ENCODE assay signal across 10 mouse cellular contexts in the genomic region with DNA sequence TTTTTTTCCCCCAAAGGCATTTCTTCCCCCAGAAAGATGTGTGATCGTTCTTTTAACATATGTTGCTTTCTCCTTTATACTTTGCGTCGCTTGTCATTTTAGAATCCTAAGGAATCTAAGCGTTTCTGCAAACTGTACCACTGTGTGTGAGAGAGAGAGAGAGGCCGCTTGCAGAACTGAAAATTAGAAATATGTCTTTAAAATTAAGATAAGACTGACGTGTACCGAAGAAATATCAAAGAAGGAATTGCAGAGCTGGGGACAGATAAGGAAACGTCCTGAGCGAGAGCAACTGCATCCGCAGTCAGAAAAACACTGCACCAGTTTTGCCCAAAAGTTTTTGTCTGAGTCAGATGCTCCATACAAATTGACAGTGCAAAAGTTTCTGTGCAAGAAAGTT. TPM values are rescaled to one million over a fixed set of nuclear protein-coding genes. Genes with fewer than 3 reads are reported as not detected.
DNase-seq lines count a peak whose midpoint lies in the region; ATAC-seq and TF ChIP-seq lines count a peak whose summit lies in the region.
"Had no signal": no experiment of that assay in that cellular context is flagged by ENCODE, and none has a peak within 500 bp of the region (broad histone marks: within the 10 kb centered on the region; RNA-seq: fewer than 3 reads in every experiment).

No protein-coding gene starts in this region.

- DNase-seq in kidney, postnatal 0 days (ENCODE audit: low spot score) = no peak
- DNase-seq in hindbrain, embryonic 11.5 days (ENCODE audit: low spot score) = no peak
- DNase-seq in liver, postnatal 0 days = no peak
- DNase-seq in ovary, adult 18-20 months (ENCODE audit: low spot score) = no peak
- DNase-seq in kidney, postnatal 25 days = no peak

- 89% methylated on average over 10 of the region's 10 CpGs for WGBS in kidney, postnatal 0 days
- WGBS in kidney, embryonic 16.5 days = 81% methylated on average over 10 of the region's 10 CpGs
- 89% methylated on average over 10 of the region's 10 CpGs for WGBS in hindbrain, embryonic 11.5 days
- 55% methylated on average over 10 of the region's 10 CpGs for WGBS in liver, postnatal 0 days (ENCODE audit: insufficient replicate concordance)

- H3K27me3 ChIP-seq in erythroblast, embryonic 14.5 days (ENCODE audit: control insufficient read depth) = no peaks in the 10 kb centered on the region
- H3K27me3 ChIP-seq in kidney, postnatal 0 days (ENCODE audit: insufficient read depth, low read length) = no peaks in the 10 kb centered on the region
- no peaks in the 10 kb centered on the region for H3K27me3 ChIP-seq in kidney, embryonic 16.5 days (ENCODE audit: insufficient read depth, low read length)
- no peaks in the 10 kb centered on the region for H3K27me3 ChIP-seq in hindbrain, embryonic 11.5 days (ENCODE audit: control insufficient read depth, insufficient read depth, low read length)
- H3K27me3 ChIP-seq in liver, postnatal 0 days (ENCODE audit: insufficient read depth, low read length) = no peaks in the 10 kb centered on the region
- H3K27me3 ChIP-seq: megakaryocyte, embryonic 14.5 days; Patski had no signal

- peaks cover 37% of the 10 kb centered on the region for H3K4me1 ChIP-seq in erythroblast, embryonic 14.5 days (ENCODE audit: control insufficient read depth)
- peaks cover 4% of the 10 kb centered on the region; the same call in 1 of the 2 replicates for H3K4me1 ChIP-seq in kidney, postnatal 0 days (replicated peaks; ENCODE audit: insufficient read depth, low read length)
- peaks cover 20% of the 10 kb centered on the region for H3K4me1 ChIP-seq in kidney, embryonic 16.5 days (ENCODE audit: insufficient read depth, low read length)
- no peaks in the 10 kb centered on the region for H3K4me1 ChIP-seq in hindbrain, embryonic 11.5 days (replicated peaks; ENCODE audit: control insufficient read depth, insufficient read depth, low read length)
- H3K4me1 ChIP-seq in liver, postnatal 0 days (ENCODE audit: insufficient read depth) = peaks cover 18% of the 10 kb centered on the region; the same call in 1 of the 2 replicates

- TF ChIP-seq CTCF in kidney, postnatal 0 days (IDR thresholded peaks at IDR 0.05; ENCODE audit: low read depth) = no peak
- no peak for TF ChIP-seq CTCF in liver, postnatal 0 days (IDR thresholded peaks at IDR 0.05; ENCODE audit: low read depth)

- H3K4me2 ChIP-seq in kidney, postnatal 0 days (ENCODE audit: low read length) = peak overlapping the region; percentile 82; the same call in 1 of the 2 replicates
- no peak overlapping the region for H3K4me2 ChIP-seq in kidney, embryonic 16.5 days (replicated peaks; ENCODE audit: low read depth, low read length)
- H3K4me2 ChIP-seq in hindbrain, embryonic 11.5 days (replicated peaks; ENCODE audit: low read depth, low read length) = no peak overlapping the region
- peak overlapping the region; percentile 81 for H3K4me2 ChIP-seq in liver, postnatal 0 days (ENCODE audit: low read depth, low read length)

- H3K4me3 ChIP-seq in erythroblast, embryonic 14.5 days (replicated peaks) = peak overlapping the region; percentile 74
- no peak overlapping the region for H3K4me3 ChIP-seq in kidney, postnatal 0 days (replicated peaks; ENCODE audit: low read depth, low read length)
- H3K4me3 ChIP-seq in kidney, embryonic 16.5 days (ENCODE audit: low read length) = no peak overlapping the region
- 0 out of 2 replicates have a peak overlapping the region, but pooled peaks have one; percentile 6 for H3K4me3 ChIP-seq in hindbrain, embryonic 11.5 days (ENCODE audit: low read depth, low read length)
- H3K4me3 ChIP-seq in liver, postnatal 0 days (ENCODE audit: low read depth, low read length) = peak overlapping the region; percentile 95; the same call in 1 of the 2 replicates

- no peaks in the 10 kb centered on the region; the same call in 1 of the 2 replicates for H3K9me3 ChIP-seq in erythroblast, embryonic 14.5 days (ENCODE audit: control insufficient read depth, low read length)
- no peaks in the 10 kb centered on the region for H3K9me3 ChIP-seq in kidney, postnatal 0 days (replicated peaks; ENCODE audit: low read length)
- no peaks in the 10 kb centered on the region; the same call in 1 of the 2 replicates for H3K9me3 ChIP-seq in kidney, embryonic 16.5 days (ENCODE audit: low read length)
- H3K9me3 ChIP-seq in hindbrain, embryonic 11.5 days (ENCODE audit: control insufficient read depth, low read length) = no peaks in the 10 kb centered on the region
- no peaks in the 10 kb centered on the region for H3K9me3 ChIP-seq in liver, postnatal 0 days (ENCODE audit: low read length)
- H3K9me3 ChIP-seq: megakaryocyte, embryonic 14.5 days had no signal

- no peak overlapping the region for H3K27ac ChIP-seq in kidney, postnatal 0 days
- H3K27ac ChIP-seq in kidney, embryonic 16.5 days (ENCODE audit: low read length) = no peak overlapping the region
- H3K27ac ChIP-seq in hindbrain, embryonic 11.5 days (ENCODE audit: low read depth, low read length) = no peak overlapping the region
- H3K27ac ChIP-seq in liver, postnatal 0 days (ENCODE audit: low read depth) = peak overlapping the region; percentile 99; the same call in 1 of the 2 replicates

- 0 out of 2 replicates have a peak, but pooled peaks have one; percentile 10 for TF ChIP-seq EP300 in liver, postnatal 0 days (IDR thresholded peaks at IDR 0.05; ENCODE audit: low read depth)

- peaks cover 2% of the 10 kb centered on the region for H3K36me3 ChIP-seq in erythroblast, embryonic 14.5 days (ENCODE audit: control insufficient read depth)
- H3K36me3 ChIP-seq in kidney, postnatal 0 days (ENCODE audit: insufficient read depth, low read length) = no peaks in the 10 kb centered on the region
- no peaks in the 10 kb centered on the region for H3K36me3 ChIP-seq in kidney, embryonic 16.5 days (ENCODE audit: insufficient read depth, low read length)
- H3K36me3 ChIP-seq in hindbrain, embryonic 11.5 days (ENCODE audit: control insufficient read depth, insufficient read depth, low read length) = no peaks in the 10 kb centered on the region
- no peaks in the 10 kb centered on the region for H3K36me3 ChIP-seq in liver, postnatal 0 days (replicated peaks; ENCODE audit: insufficient read depth, low read length)

- no peak for ATAC-seq in erythroblast, adult 5-6 weeks (replicated peaks; ENCODE audit: low FRiP score, poor library complexity, severe bottlenecking)
- ATAC-seq in kidney, postnatal 0 days (replicated peaks; ENCODE audit: low FRiP score, low read depth) = no peak
- no peak for ATAC-seq in kidney, embryonic 16.5 days (ENCODE audit: low FRiP score, low TSS enrichment)
- no peak for ATAC-seq in hindbrain, embryonic 11.5 days (ENCODE audit: low FRiP score)
- ATAC-seq in liver, postnatal 0 days = no peak
- ATAC-seq: Patski had no signal

- H3K9ac ChIP-seq in kidney, postnatal 0 days (ENCODE audit: low read depth, low read length) = no peak overlapping the region
- no peak overlapping the region for H3K9ac ChIP-seq in kidney, embryonic 16.5 days (replicated peaks; ENCODE audit: low read length)
- no peak overlapping the region for H3K9ac ChIP-seq in hindbrain, embryonic 11.5 days (ENCODE audit: low read depth, low read length)
- H3K9ac ChIP-seq in liver, postnatal 0 days (replicated peaks) = no peak overlapping the region

RNA-seq across cellular contexts. Expression of a gene that starts 1.3 kb away (rescaled TPM):
- polyA plus RNA-seq in erythroblast, embryonic 14.5 days (2012) = 2.5 TPM in 2 replicates
- 32.6 and 37.1 TPM in 2 replicates for total RNA-seq in erythroblast, adult 5-6 weeks (2015; ENCODE audit: low replicate concordance)
- 24.6 and 31.1 TPM in 2 replicates for total RNA-seq in erythroblast, adult 5-6 weeks (2017; ENCODE audit: low replicate concordance)
- 42.2 and 48.0 TPM in 2 replicates for polyA plus RNA-seq in kidney, postnatal 0 days (2015; fragmentation: Nextera tagmentation; extraction: Ambion mirVana)
- polyA plus RNA-seq in kidney, embryonic 16.5 days (2015; fragmentation: Nextera tagmentation; extraction: Ambion mirVana) = 56.9 and 59.2 TPM in 2 replicates
- polyA plus RNA-seq in hindbrain, embryonic 11.5 days (2014; fragmentation: Nextera tagmentation; extraction: Ambion mirVana) = 123 and 132 TPM in 2 replicates
- polyA plus RNA-seq in liver, postnatal 0 days (2015; fragmentation: Nextera tagmentation; extraction: Ambion mirVana) = 13.4 and 14.9 TPM in 2 replicates

Comparison
In these comparisons a context has a peak if more than half of its experiments do, and no peak if none do; other contexts are left out.
1. H3K4me2 ChIP-seq: peak in kidney, postnatal 0 days (single experiment) and liver, postnatal 0 days (single experiment); none in kidney, embryonic 16.5 days (single experiment) and hindbrain, embryonic 11.5 days (single experiment).
2. H3K4me3 ChIP-seq: peak in erythroblast, embryonic 14.5 days (single experiment), hindbrain, embryonic 11.5 days (single experiment) and liver, postnatal 0 days (single experiment); none in kidney, postnatal 0 days (single experiment) and kidney, embryonic 16.5 days (single experiment).